Mouse (Mus musculus): Measurements from ENCODE around the gene Zscan20. TPM values are rescaled to one million over a fixed set of nuclear protein-coding genes. Genes with fewer than 3 reads are reported as not detected.

Gene Zscan20
- total and polyA plus RNA-seq, 2 experiments from 2014 or later = 1.4 to 6.5 TPM

GRCm38 (mm10) chr4:128635451-128635850 is 25.6 kb upstream of the Zscan20 start:
- Histone ChIP-seq H3K36me3 (ENCODE audit: insufficient read depth) (no peaks in the 10 kb centered on the region), H3K4me2 (ENCODE audit: low read depth) (no peak overlapping the region), H3K4me1 (ENCODE audit: insufficient read depth) (no peaks in the 10 kb centered on the region), H3K4me3 (ENCODE audit: low read depth, low read length) (no peak overlapping the region), H3K27me3 (ENCODE audit: insufficient read depth, low read length) (no peaks in the 10 kb centered on the region), H3K9me3 (ENCODE audit: low read length) (no peaks in the 10 kb centered on the region), H3K9ac (no peak overlapping the region), H3K27ac (ENCODE audit: low read depth, low read length) (no peak overlapping the region)
- TF ChIP-seq CTCF (IDR thresholded peaks at IDR 0.05; ENCODE audit: low read depth) = no peak
- ATAC-seq (no peak), DNase-seq (no peak)
- 58% methylated on average over 7 of the region's 7 CpGs for whole genome bisulfite sequencing

DNA sequence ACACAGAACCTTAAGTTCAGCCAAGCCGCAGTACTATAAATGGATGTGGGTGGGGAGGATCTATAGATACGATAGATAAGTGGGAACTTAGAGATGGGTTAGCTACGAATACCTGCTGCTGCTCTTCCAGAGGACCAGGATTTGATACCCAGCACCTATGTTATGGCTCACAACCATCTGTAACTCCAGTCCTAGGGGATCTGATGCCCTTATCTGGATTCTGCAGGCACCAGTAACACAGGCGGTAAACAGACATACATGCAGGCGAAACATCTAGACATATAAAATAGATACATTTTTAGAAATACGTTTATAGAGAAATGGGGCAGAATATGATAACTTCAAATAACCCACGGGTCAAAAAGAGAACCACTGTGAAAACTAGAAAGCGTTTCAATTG is 11.2 kb upstream of the Zscan20 start:
- Histone ChIP-seq H3K4me3 (ENCODE audit: low read depth, low read length) (no peak overlapping the region), H3K4me2 (ENCODE audit: low read depth) (no peak overlapping the region), H3K9ac (no peak overlapping the region), H3K36me3 (ENCODE audit: insufficient read depth) (no peaks in the 10 kb centered on the region), H3K27me3 (ENCODE audit: insufficient read depth, low read length) (no peaks in the 10 kb centered on the region), H3K27ac (ENCODE audit: low read depth, low read length) (no peak overlapping the region), H3K4me1 (ENCODE audit: insufficient read depth) (no peaks in the 10 kb centered on the region), H3K9me3 (ENCODE audit: low read length) (no peaks in the 10 kb centered on the region)
- ATAC-seq (no peak), DNase-seq (no peak)
- TF ChIP-seq CTCF (IDR thresholded peaks at IDR 0.05; ENCODE audit: low read depth) = no peak
- 90% methylated on average over 8 of the region's 8 CpGs for WGBS

DNA sequence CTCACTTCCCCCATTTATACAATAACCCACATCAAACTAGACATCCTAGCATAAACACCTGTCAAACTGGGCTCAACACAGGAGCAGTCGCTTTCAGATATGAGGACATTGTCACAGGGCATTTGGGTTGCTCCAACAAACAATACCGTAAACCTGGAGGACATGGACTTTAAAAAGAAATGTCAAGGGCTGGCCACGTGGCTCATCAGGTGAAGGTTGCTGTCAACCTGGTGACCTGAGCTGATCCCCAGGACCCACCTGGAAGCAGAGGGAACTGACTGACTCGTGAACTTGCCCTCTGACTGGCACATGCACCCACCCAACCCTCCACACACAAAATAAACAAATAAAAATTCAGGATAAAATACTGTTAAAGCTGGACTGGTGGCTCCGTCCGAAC is 10.7 kb upstream of the Zscan20 start:
- 87% methylated on average over 6 of the region's 6 CpGs for WGBS
- Histone ChIP-seq H3K4me3 (ENCODE audit: low read depth, low read length) (no peak overlapping the region), H3K4me2 (ENCODE audit: low read depth) (no peak overlapping the region), H3K27me3 (ENCODE audit: insufficient read depth, low read length) (no peaks in the 10 kb centered on the region), H3K4me1 (ENCODE audit: insufficient read depth) (no peaks in the 10 kb centered on the region), H3K9ac (no peak overlapping the region), H3K36me3 (ENCODE audit: insufficient read depth) (no peaks in the 10 kb centered on the region), H3K27ac (ENCODE audit: low read depth, low read length) (no peak overlapping the region), H3K9me3 (ENCODE audit: low read length) (no peaks in the 10 kb centered on the region)
- no peak for TF ChIP-seq CTCF (IDR thresholded peaks at IDR 0.05; ENCODE audit: low read depth)
- ATAC-seq (no peak), DNase-seq (no peak)

GRCm38 (mm10) chr4:128618963-128619362 is 9.1 kb upstream of the Zscan20 start:
- Histone ChIP-seq H3K4me1 (ENCODE audit: insufficient read depth) (no peaks in the 10 kb centered on the region), H3K9ac (no peak overlapping the region), H3K27ac (ENCODE audit: low read depth, low read length) (no peak overlapping the region), H3K27me3 (ENCODE audit: insufficient read depth, low read length) (no peaks in the 10 kb centered on the region), H3K4me3 (ENCODE audit: low read depth, low read length) (no peak overlapping the region), H3K9me3 (ENCODE audit: low read length) (no peaks in the 10 kb centered on the region), H3K36me3 (ENCODE audit: insufficient read depth) (no peaks in the 10 kb centered on the region), H3K4me2 (ENCODE audit: low read depth) (no peak overlapping the region)
- no peak for TF ChIP-seq CTCF (IDR thresholded peaks at IDR 0.05; ENCODE audit: low read depth)
- DNase-seq (no peak), ATAC-seq (no peak)
- WGBS = 43% methylated on average over 2 of the region's 2 CpGs

DNA sequence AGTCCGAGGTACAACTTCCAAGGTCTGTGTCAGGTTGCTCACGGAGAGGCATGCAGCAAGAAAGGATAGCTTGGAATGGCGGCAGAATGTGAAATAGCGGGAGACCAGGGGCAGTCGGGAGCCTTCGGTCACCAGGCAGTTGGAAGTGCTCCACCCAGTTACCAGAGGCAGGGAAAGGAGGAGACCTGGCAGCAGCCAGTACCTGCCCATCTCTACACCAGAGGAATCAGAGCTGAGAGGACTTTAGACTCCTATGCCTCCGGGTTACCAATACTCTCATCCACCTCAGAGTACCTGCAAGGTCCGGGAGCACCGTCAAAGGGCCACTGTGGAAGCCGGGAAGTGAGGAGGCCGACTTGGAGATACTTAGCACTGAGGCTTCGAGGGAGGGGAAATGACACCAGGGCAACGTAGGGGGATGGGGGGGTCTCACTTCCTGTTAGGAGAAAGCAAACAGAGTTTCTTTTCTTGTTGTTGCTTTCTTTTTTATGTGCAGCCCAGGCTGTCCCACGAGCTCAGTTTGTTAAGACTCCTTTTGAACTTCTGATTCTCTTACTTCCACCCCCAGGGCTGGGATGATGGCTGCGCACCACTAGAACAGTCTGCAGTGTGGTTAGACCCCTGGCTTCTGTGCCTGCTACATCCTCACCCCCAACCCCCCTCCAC is 8.5 kb upstream of the Zscan20 start, which contains the start of gene Tlr12:
Tlr12 (minus strand) TSS at position 374 of the 666 bp plus-strand sequence.
- TF ChIP-seq CTCF (IDR thresholded peaks at IDR 0.05; ENCODE audit: low read depth) = no peak
- Histone ChIP-seq H3K27ac (ENCODE audit: low read depth, low read length) (no peak within 1 kb of the TSS), H3K27me3 (ENCODE audit: insufficient read depth, low read length) (no peaks in the 10 kb centered on the region), H3K9me3 (ENCODE audit: low read length) (no peaks in the 10 kb centered on the region), H3K9ac (no peak within 1 kb of the TSS), H3K4me2 (ENCODE audit: low read depth) (no peak within 1 kb of the TSS), H3K4me1 (ENCODE audit: insufficient read depth) (no peaks in the 10 kb centered on the region), H3K36me3 (ENCODE audit: insufficient read depth) (no peaks in the 10 kb centered on the region), H3K4me3 (ENCODE audit: low read depth, low read length) (no peak within 1 kb of the TSS)
- ATAC-seq = no peak
- no peak for DNase-seq
- 71% methylated on average over 15 of the region's 15 CpGs for WGBS

- H3K4me2 ChIP-seq (ENCODE audit: low read depth) = no peak overlapping the region
- TF ChIP-seq CTCF (IDR thresholded peaks at IDR 0.05; ENCODE audit: low read depth) = no peak
- H3K9ac ChIP-seq = no peak overlapping the region
- H3K36me3 ChIP-seq (ENCODE audit: insufficient read depth) = no peaks in the 10 kb centered on the region
- H3K4me1 ChIP-seq (ENCODE audit: insufficient read depth) = no peaks in the 10 kb centered on the region
- H3K4me3 ChIP-seq (ENCODE audit: low read depth, low read length) = no peak overlapping the region
- H3K27me3 ChIP-seq (ENCODE audit: insufficient read depth, low read length) = no peaks in the 10 kb centered on the region
- 79% methylated on average over 17 of the region's 17 CpGs for WGBS
- H3K27ac ChIP-seq (ENCODE audit: low read depth, low read length) = no peak overlapping the region
- ATAC-seq (no peak), DNase-seq (no peak)
- no peaks in the 10 kb centered on the region for H3K9me3 ChIP-seq (ENCODE audit: low read length)
Measured at GRCm38 (mm10) chr4:128617363-128618120, 7.6 kb upstream of the Zscan20 start.

DNA sequence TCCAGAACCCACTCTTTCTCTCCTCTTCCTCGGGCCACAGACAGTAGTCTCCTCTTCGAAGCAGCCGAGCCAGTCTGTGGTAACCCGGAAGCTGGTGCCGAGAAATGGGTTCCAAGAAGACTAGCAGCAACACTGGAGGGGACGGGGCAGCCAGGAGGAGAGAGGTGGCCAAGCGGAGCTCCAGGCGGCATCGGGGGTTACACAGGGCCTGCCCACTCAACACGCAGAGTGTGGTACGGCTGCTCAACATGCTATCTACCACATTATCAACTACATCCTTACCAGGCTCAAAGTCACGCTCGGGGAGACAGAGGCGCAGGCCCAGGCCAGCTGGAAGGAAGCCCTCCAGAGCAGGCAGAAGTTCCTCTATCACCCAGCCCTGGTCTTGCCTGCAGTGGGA is 5.9 kb upstream of the Zscan20 start:
- DNase-seq (no peak), ATAC-seq (no peak)
- H3K9me3 ChIP-seq (ENCODE audit: low read length) = no peaks in the 10 kb centered on the region
- TF ChIP-seq CTCF (IDR thresholded peaks at IDR 0.05; ENCODE audit: low read depth) = no peak
- no peak overlapping the region for H3K9ac ChIP-seq
- H3K4me1 ChIP-seq (ENCODE audit: insufficient read depth) = no peaks in the 10 kb centered on the region
- H3K4me3 ChIP-seq (ENCODE audit: low read depth, low read length) = no peak overlapping the region
- H3K4me2 ChIP-seq (ENCODE audit: low read depth) = no peak overlapping the region
- no peaks in the 10 kb centered on the region for H3K27me3 ChIP-seq (ENCODE audit: insufficient read depth, low read length)
- no peaks in the 10 kb centered on the region for H3K36me3 ChIP-seq (ENCODE audit: insufficient read depth)
- H3K27ac ChIP-seq (ENCODE audit: low read depth, low read length) = no peak overlapping the region
- 92% methylated on average over 14 of the region's 14 CpGs for WGBS
